Mouse (Mus musculus) kidney, embryonic 15.5 days (tissue): ENCODE results near the gene Rsf1. TPM values are rescaled to one million over a fixed set of nuclear protein-coding genes. Genes with fewer than 3 reads are reported as not detected.

Source experiments
- ATAC-seq: fragments of 200-750 bp; cut with Nextera tagmentation; replicated peaks from 2 replicates; pipeline ENCODE4 v1.8.0; 2017; ENCODE audit warnings: moderate TSS enrichment; ENCODE audit not compliant: low FRiP score
- H3K27ac ChIP-seq: fragments of 300-500 bp; sonication (generic); 2 replicates; pipeline ENCODE4 v1.5.1; 2015; ENCODE audit warnings: mild to moderate bottlenecking, inconsistent platforms
- H3K27me3 ChIP-seq: fragments of 300-500 bp; sonication (generic); 2 replicates; pipeline ENCODE4 v1.6.1; 2015; ENCODE audit warnings: inconsistent platforms
- H3K36me3 ChIP-seq: fragments of 300-500 bp; sonication (generic); 2 replicates; pipeline ENCODE4 v1.6.1; 2015; ENCODE audit warnings: inconsistent platforms
- H3K4me1 ChIP-seq: fragments of 300-500 bp; sonication (generic); 2 replicates; pipeline ENCODE4 v1.6.1; 2015; ENCODE audit warnings: inconsistent platforms
- H3K4me2 ChIP-seq: fragments of 300-500 bp; sonication (generic); 2 replicates; pipeline ENCODE4 v1.6.1; 2015; ENCODE audit warnings: moderate library complexity, mild to moderate bottlenecking, inconsistent platforms
- H3K4me3 ChIP-seq: fragments of 300-500 bp; sonication (generic); replicated peaks from 2 replicates; pipeline ENCODE4 v1.5.1; 2015; ENCODE audit warnings: mild to moderate bottlenecking, inconsistent platforms
- H3K9ac ChIP-seq: fragments of 300-500 bp; sonication (generic); 2 replicates; pipeline ENCODE4 v1.6.1; 2015; ENCODE audit warnings: mild to moderate bottlenecking, inconsistent platforms
- H3K9me3 ChIP-seq: fragments of 300-500 bp; sonication (generic); replicated peaks from 2 replicates; pipeline ENCODE4 v1.6.1; 2016; ENCODE audit warnings: inconsistent platforms
- WGBS: fragments of 180-500 bp; shearing (Covaris S2); methylation state at CpG from one replicate; pipeline ENCODE4 v1.1.7; 2015; ENCODE audit warnings: mixed read lengths; 5-methylcytosine and 5-hydroxymethylcytosine counted together
- polyA plus RNA-seq: library from polyadenylated mRNA; unstranded; fragments of >200 nt; fragmentation: Nextera tagmentation; extraction: Ambion mirVana; gene quantifications from 2 replicates; pipeline ENCODE4 v1.2.1, GENCODE M21; 2015

Rsf1 gene
- polyA plus RNA-seq, 1 experiment from 2014 or later = 23.8 TPM

- Histone ChIP-seq H3K27ac (peak overlapping the region; percentile 99), H3K9me3 (no peaks in the 10 kb centered on the region), H3K4me1 (peaks cover 16% of the 10 kb centered on the region), H3K27me3 (no peaks in the 10 kb centered on the region), H3K4me2 (peak overlapping the region; percentile 77), H3K4me3 (peak overlapping the region; percentile 91), H3K36me3 (no peaks in the 10 kb centered on the region), H3K9ac (peak overlapping the region; percentile 100)
- WGBS = under 1% methylated on average over 11 of the region's 11 CpGs
- peak; percentile 61 for ATAC-seq
Measured at GRCm38 (mm10) chr7:97580843-97581214, 1.1 kb downstream of the Rsf1 start.

GRCm38 (mm10) chr7:97588506-97588905, 8.8 kb downstream of the Rsf1 start:
- H3K9me3 ChIP-seq = no peaks in the 10 kb centered on the region
- ATAC-seq = no peak
- WGBS = 76% methylated on average over 5 of the region's 5 CpGs

GRCm38 (mm10) chr7:97590488-97590887, 10.8 kb downstream of the Rsf1 start:
- Histone ChIP-seq H3K36me3 (no peaks in the 10 kb centered on the region; the same call in 1 of the 2 replicates), H3K4me3 (no peak overlapping the region), H3K4me2 (no peak overlapping the region), H3K9me3 (no peaks in the 10 kb centered on the region), H3K9ac (no peak overlapping the region), H3K27me3 (no peaks in the 10 kb centered on the region), H3K4me1 (peaks cover 30% of the 10 kb centered on the region), H3K27ac (no peak overlapping the region)
- WGBS = 24% methylated on average over 3 of the region's 3 CpGs
- 0 out of 2 replicates have a peak, but pooled peaks have one; percentile 49 for ATAC-seq

More at GRCm38 (mm10) chr7:97588506-97588905, 8.8 kb downstream of the Rsf1 start:
- H3K27ac ChIP-seq = no peak overlapping the region
- H3K9ac ChIP-seq = no peak overlapping the region
- no peak overlapping the region for H3K4me3 ChIP-seq
- H3K27me3 ChIP-seq = no peaks in the 10 kb centered on the region
- H3K36me3 ChIP-seq = no peaks in the 10 kb centered on the region; the same call in 1 of the 2 replicates
- H3K4me1 ChIP-seq = peaks cover 30% of the 10 kb centered on the region
- H3K4me2 ChIP-seq = no peak overlapping the region

- H3K36me3 ChIP-seq = no peaks in the 10 kb centered on the region; the same call in 1 of the 2 replicates
- no peaks in the 10 kb centered on the region for H3K27me3 ChIP-seq
- H3K4me2 ChIP-seq = no peak overlapping the region
- no peak overlapping the region for H3K9ac ChIP-seq
- peaks cover 30% of the 10 kb centered on the region for H3K4me1 ChIP-seq
- H3K4me3 ChIP-seq = no peak overlapping the region
- 69% methylated on average over 6 of the region's 6 CpGs for WGBS
- H3K27ac ChIP-seq = no peak overlapping the region
- ATAC-seq = 0 out of 2 replicates have a peak, but pooled peaks have one; percentile 17
- no peaks in the 10 kb centered on the region for H3K9me3 ChIP-seq
Measured at GRCm38 (mm10) chr7:97591336-97591735, 11.6 kb downstream of the Rsf1 start.

- H3K4me1 ChIP-seq = peaks cover 30% of the 10 kb centered on the region
- no peaks in the 10 kb centered on the region for H3K27me3 ChIP-seq
- no peak for ATAC-seq
- H3K9ac ChIP-seq = no peak overlapping the region
- no peak overlapping the region for H3K4me3 ChIP-seq
- H3K4me2 ChIP-seq = no peak overlapping the region
- no peak overlapping the region for H3K27ac ChIP-seq
- no peaks in the 10 kb centered on the region; the same call in 1 of the 2 replicates for H3K36me3 ChIP-seq
- no peaks in the 10 kb centered on the region for H3K9me3 ChIP-seq
- 96% methylated on average over 4 of the region's 4 CpGs for WGBS
Measured at GRCm38 (mm10) chr7:97592396-97592795, 12.7 kb downstream of the Rsf1 start.

GRCm38 (mm10) chr7:97593535-97593934, 13.8 kb downstream of the Rsf1 start:
- 88% methylated on average over 2 of the region's 2 CpGs for WGBS
- no peaks in the 10 kb centered on the region; the same call in 1 of the 2 replicates for H3K36me3 ChIP-seq
- H3K4me3 ChIP-seq = no peak overlapping the region
- no peaks in the 10 kb centered on the region for H3K27me3 ChIP-seq
- no peak overlapping the region for H3K9ac ChIP-seq
- no peak for ATAC-seq
- no peak overlapping the region for H3K27ac ChIP-seq
- no peaks in the 10 kb centered on the region for H3K9me3 ChIP-seq
- no peak overlapping the region for H3K4me2 ChIP-seq
- H3K4me1 ChIP-seq = peaks cover 30% of the 10 kb centered on the region

- 88% methylated on average over 2 of the region's 2 CpGs for WGBS
- H3K9ac ChIP-seq = no peak overlapping the region
Measured at GRCm38 (mm10) chr7:97598548-97598947, 18.9 kb downstream of the Rsf1 start.

GRCm38 (mm10) chr7:97621346-97621745, 41.7 kb downstream of the Rsf1 start:
- H3K36me3 ChIP-seq = peaks cover 17% of the 10 kb centered on the region
- no peaks in the 10 kb centered on the region for H3K9me3 ChIP-seq
- no peak overlapping the region for H3K9ac ChIP-seq
- H3K4me1 ChIP-seq = 0 out of 2 replicates have a peak, but pooled peaks cover 4% of the 10 kb centered on the region
- no peak for ATAC-seq
- no peak overlapping the region for H3K4me3 ChIP-seq
- no peak overlapping the region for H3K27ac ChIP-seq
- 92% methylated on average over 5 of the region's 5 CpGs for WGBS
- no peaks in the 10 kb centered on the region for H3K27me3 ChIP-seq
- no peak overlapping the region for H3K4me2 ChIP-seq

More at GRCm38 (mm10) chr7:97598548-97598947, 18.9 kb downstream of the Rsf1 start:
- Histone ChIP-seq H3K4me3 (no peak overlapping the region), H3K36me3 (no peaks in the 10 kb centered on the region; the same call in 1 of the 2 replicates), H3K27me3 (no peaks in the 10 kb centered on the region), H3K9me3 (no peaks in the 10 kb centered on the region), H3K4me2 (no peak overlapping the region), H3K27ac (no peak overlapping the region), H3K4me1 (no peaks in the 10 kb centered on the region)
- no peak for ATAC-seq

GRCm38 (mm10) chr7:97622676-97623075, 43.0 kb downstream of the Rsf1 start:
- Histone ChIP-seq H3K4me2 (no peak overlapping the region), H3K4me3 (no peak overlapping the region)
- no peak for ATAC-seq

GRCm38 (mm10) chr7:97623402-97623801, 43.7 kb downstream of the Rsf1 start:
- H3K9me3 ChIP-seq = no peaks in the 10 kb centered on the region
- H3K4me2 ChIP-seq = no peak overlapping the region
- no peaks in the 10 kb centered on the region for H3K27me3 ChIP-seq
- no peak overlapping the region for H3K9ac ChIP-seq
- no peak overlapping the region for H3K4me3 ChIP-seq
- H3K4me1 ChIP-seq = 0 out of 2 replicates have a peak, but pooled peaks cover 3% of the 10 kb centered on the region
- H3K27ac ChIP-seq = no peak overlapping the region
- H3K36me3 ChIP-seq = peaks cover 7% of the 10 kb centered on the region; the same call in 1 of the 2 replicates
- no peak for ATAC-seq

More at GRCm38 (mm10) chr7:97622676-97623075, 43.0 kb downstream of the Rsf1 start:
- peaks cover 14% of the 10 kb centered on the region for H3K36me3 ChIP-seq
- WGBS = 81% methylated on average over 1 of the region's 1 CpGs
- H3K27ac ChIP-seq = no peak overlapping the region
- no peak overlapping the region for H3K9ac ChIP-seq
- no peaks in the 10 kb centered on the region for H3K27me3 ChIP-seq
- 0 out of 2 replicates have a peak, but pooled peaks cover 3% of the 10 kb centered on the region for H3K4me1 ChIP-seq
- H3K9me3 ChIP-seq = no peaks in the 10 kb centered on the region

GRCm38 (mm10) chr7:97629351-97629750, 49.7 kb downstream of the Rsf1 start:
- H3K4me2 ChIP-seq = no peak overlapping the region
- H3K36me3 ChIP-seq = no peaks in the 10 kb centered on the region
- H3K4me1 ChIP-seq = no peaks in the 10 kb centered on the region
- H3K4me3 ChIP-seq = no peak overlapping the region
- H3K27ac ChIP-seq = no peak overlapping the region
- H3K9ac ChIP-seq = no peak overlapping the region
- ATAC-seq = no peak
- no peaks in the 10 kb centered on the region for H3K27me3 ChIP-seq
- H3K9me3 ChIP-seq = no peaks in the 10 kb centered on the region
- WGBS = 71% methylated on average over 2 of the region's 2 CpGs

GRCm38 (mm10) chr7:97631290-97631689, 51.6 kb downstream of the Rsf1 start:
- WGBS = 91% methylated on average over 2 of the region's 2 CpGs
- ATAC-seq = no peak
- H3K4me3 ChIP-seq = no peak overlapping the region

GRCm38 (mm10) chr7:97632897-97633296, 53.2 kb downstream of the Rsf1 start:
- Histone ChIP-seq H3K9ac (no peak overlapping the region), H3K27me3 (no peaks in the 10 kb centered on the region), H3K27ac (no peak overlapping the region), H3K36me3 (peaks cover 2% of the 10 kb centered on the region; the same call in 1 of the 2 replicates), H3K4me1 (no peaks in the 10 kb centered on the region), H3K4me3 (no peak overlapping the region), H3K9me3 (no peaks in the 10 kb centered on the region), H3K4me2 (no peak overlapping the region)
- no peak for ATAC-seq
- 88% methylated on average over 1 of the region's 1 CpGs for WGBS

More at GRCm38 (mm10) chr7:97631290-97631689, 51.6 kb downstream of the Rsf1 start:
- Histone ChIP-seq H3K27ac (no peak overlapping the region), H3K4me2 (no peak overlapping the region), H3K27me3 (no peaks in the 10 kb centered on the region), H3K36me3 (no peaks in the 10 kb centered on the region), H3K9me3 (no peaks in the 10 kb centered on the region), H3K4me1 (no peaks in the 10 kb centered on the region), H3K9ac (no peak overlapping the region)
